Mouse (Mus musculus) midbrain, postnatal 0 days (tissue): ENCODE measurements around the gene Dlg1. TPM values are rescaled to one million over a fixed set of nuclear protein-coding genes. Genes with fewer than 3 reads are reported as not detected.
A peak's percentile ranks its signal among the peaks of the same experiment; 100 is the strongest.

Experiments
- ATAC-seq: fragments of 200-750 bp; cut with Nextera tagmentation; 2 replicates; pipeline ENCODE4 v1.8.0; 2017; ENCODE audit warnings: moderate number of reproducible peaks, mild to moderate bottlenecking, moderate TSS enrichment, moderate library complexity; ENCODE audit not compliant: low FRiP score
- DNase-seq: peaks from one replicate; pipeline ENCODE4 v3.0.0-alpha.2; 2015; ENCODE audit warnings: low spot score
- H3K27ac ChIP-seq: fragments of 300-500 bp; sonication (generic); 2 replicates; pipeline ENCODE4 v1.5.1; 2014; ENCODE audit warnings: low read depth, mild to moderate bottlenecking, low read length, mixed read lengths
- H3K27me3 ChIP-seq: fragments of 300-500 bp; sonication (generic); 2 replicates; pipeline ENCODE4 v1.6.1; 2014; ENCODE audit warnings: low read length, control low read depth, mixed read lengths; ENCODE audit not compliant: insufficient read depth
- H3K36me3 ChIP-seq: fragments of 300-500 bp; sonication (generic); 2 replicates; pipeline ENCODE4 v1.6.1; 2014; ENCODE audit warnings: low read length, control low read depth, mixed read lengths; ENCODE audit not compliant: insufficient read depth
- H3K4me1 ChIP-seq: fragments of 300-500 bp; sonication (generic); 2 replicates; pipeline ENCODE4 v1.6.1; 2014; ENCODE audit warnings: mild to moderate bottlenecking, control low read depth, antibody characterized with exemption, low read length, mixed read lengths; ENCODE audit not compliant: insufficient read depth
- H3K4me2 ChIP-seq: fragments of 300-500 bp; sonication (generic); 2 replicates; pipeline ENCODE4 v1.6.1; 2014; ENCODE audit warnings: low read depth, mild to moderate bottlenecking, low read length, mixed read lengths; ENCODE audit not compliant: poor library complexity, severe bottlenecking
- H3K4me3 ChIP-seq: fragments of 300-500 bp; sonication (generic); 2 replicates; pipeline ENCODE4 v1.5.1; 2014; ENCODE audit warnings: low read depth, mild to moderate bottlenecking, low read length, moderate library complexity
- H3K9ac ChIP-seq: fragments of 300-500 bp; sonication (generic); replicated peaks from 2 replicates; pipeline ENCODE4 v1.6.1; 2014; ENCODE audit warnings: mild to moderate bottlenecking, low read length, moderate library complexity, mixed read lengths; ENCODE audit not compliant: poor library complexity, severe bottlenecking
- H3K9me3 ChIP-seq: fragments of 300-500 bp; sonication (generic); 2 replicates; pipeline ENCODE4 v1.6.1; 2016; ENCODE audit warnings: low read length, control low read depth
- CTCF ChIP-seq: IDR thresholded peaks from 2 replicates; pipeline ENCODE4 v1.5.1; 2016; ENCODE audit warnings: antibody characterized with exemption, mild to moderate bottlenecking
- WGBS: fragments of 180-500 bp; shearing (Covaris S2); extraction: QIAGEN DNeasy Blood & Tissue Kit; methylation state at CpG from one replicate; pipeline ENCODE4 v1.1.7; 2014; 5-methylcytosine and 5-hydroxymethylcytosine counted together
- polyA plus RNA-seq: library from polyadenylated mRNA; unstranded; fragments of >200 nt; fragmentation: Nextera tagmentation; extraction: Ambion mirVana; gene quantifications from 2 replicates; pipeline ENCODE4 v1.2.1, GENCODE M21; 2015
- total RNA-seq: library from RNA; depleted of rRNA; stranded (reverse); fragments of >200 nt; gene quantifications from 2 replicates; pipeline ENCODE4 v1.2.3, GENCODE M21; 2014

Dlg1 gene
- total and polyA plus RNA-seq, 2 experiments from 2014 or later = 10.9 to 24.8 TPM

DNA sequence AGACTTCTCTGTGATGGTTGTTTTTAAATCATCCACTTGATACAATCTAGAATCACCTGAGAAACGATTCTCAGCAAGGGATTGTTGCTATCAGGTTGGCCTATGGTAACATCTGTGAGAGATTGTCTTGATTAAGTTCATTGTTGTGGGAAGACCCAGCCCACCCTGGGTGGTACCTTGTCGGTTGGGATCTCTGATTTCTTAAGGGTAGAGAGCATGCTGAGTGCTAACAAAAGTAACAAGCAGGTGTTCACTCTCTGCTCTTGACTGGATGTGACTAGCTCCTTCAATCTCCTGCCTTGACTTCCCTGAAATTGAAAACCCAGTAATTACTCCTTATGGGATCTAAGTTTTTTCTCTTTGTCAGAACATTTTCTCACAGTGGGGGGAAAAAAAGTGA lies 5.7 kb upstream of the Dlg1 start:
- Histone ChIP-seq H3K36me3 (no peaks in the 10 kb centered on the region), H3K4me2 (no peak overlapping the region), H3K4me1 (no peaks in the 10 kb centered on the region), H3K9me3 (no peaks in the 10 kb centered on the region), H3K27ac (no peak overlapping the region), H3K27me3 (peaks cover 5% of the 10 kb centered on the region; the same call in 1 of the 2 replicates), H3K9ac (no peak overlapping the region), H3K4me3 (no peak overlapping the region)
- 19% methylated on average over 2 of the region's 2 CpGs for WGBS
- DNase-seq = no peak
- no peak for ATAC-seq
- no peak for TF ChIP-seq CTCF

DNA sequence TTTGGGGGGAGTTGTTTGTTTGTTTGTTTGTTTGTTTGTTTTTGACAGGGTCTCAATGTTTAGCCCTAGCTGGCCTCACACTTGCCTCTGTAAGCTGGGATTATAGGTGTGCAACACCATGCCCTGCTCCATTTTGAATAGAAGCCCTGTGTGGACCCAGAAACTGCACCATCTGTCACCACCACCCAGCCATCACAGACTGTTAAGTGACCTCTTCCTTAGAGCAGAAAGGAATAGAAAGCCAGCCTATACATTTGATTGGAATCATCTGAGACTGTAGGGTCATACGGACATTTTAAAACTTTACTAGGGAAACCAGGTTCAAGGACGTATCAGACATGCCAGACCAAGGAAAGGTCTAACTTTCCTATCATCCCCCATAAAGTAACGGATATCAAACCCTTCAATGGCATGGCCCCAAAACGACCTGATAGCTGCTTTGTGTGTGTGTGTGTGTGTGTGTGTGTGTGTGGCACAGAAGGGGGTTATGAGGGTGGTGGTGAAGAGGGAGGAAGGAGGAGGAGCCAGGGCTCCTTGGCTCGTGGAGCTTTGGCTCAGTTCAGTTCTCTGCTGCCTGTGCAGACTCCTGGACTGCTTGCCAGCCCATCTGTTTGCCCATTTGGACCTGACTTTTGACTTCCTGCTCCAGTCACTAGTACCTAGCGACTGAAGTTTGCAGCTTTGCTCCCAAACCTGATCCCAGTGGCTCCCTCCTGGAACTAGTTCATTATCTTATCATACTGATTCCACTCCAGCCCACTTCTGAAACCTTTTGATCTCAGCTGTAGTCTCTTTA lies 4.5 kb upstream of the Dlg1 start:
- Histone ChIP-seq H3K9me3 (no peaks in the 10 kb centered on the region), H3K4me3 (no peak overlapping the region), H3K27me3 (peaks cover 6% of the 10 kb centered on the region; the same call in 1 of the 2 replicates), H3K4me2 (no peak overlapping the region), H3K36me3 (no peaks in the 10 kb centered on the region), H3K27ac (no peak overlapping the region), H3K4me1 (no peaks in the 10 kb centered on the region), H3K9ac (no peak overlapping the region)
- no peak for TF ChIP-seq CTCF
- ATAC-seq (no peak), DNase-seq (no peak)
- WGBS = 71% methylated on average over 6 of the region's 6 CpGs

- Histone ChIP-seq H3K9ac (no peak overlapping the region), H3K9me3 (no peaks in the 10 kb centered on the region), H3K4me2 (no peak overlapping the region), H3K4me3 (no peak overlapping the region), H3K36me3 (no peaks in the 10 kb centered on the region), H3K27ac (no peak overlapping the region), H3K4me1 (no peaks in the 10 kb centered on the region), H3K27me3 (peaks cover 6% of the 10 kb centered on the region; the same call in 1 of the 2 replicates)
- DNase-seq (no peak), ATAC-seq (no peak)
- no peak for TF ChIP-seq CTCF
- 79% methylated on average over 5 of the region's 5 CpGs for WGBS
These were observed 3.8 kb upstream of the Dlg1 start for GRCm38 (mm10) chr16:31659453-31659852.

DNA sequence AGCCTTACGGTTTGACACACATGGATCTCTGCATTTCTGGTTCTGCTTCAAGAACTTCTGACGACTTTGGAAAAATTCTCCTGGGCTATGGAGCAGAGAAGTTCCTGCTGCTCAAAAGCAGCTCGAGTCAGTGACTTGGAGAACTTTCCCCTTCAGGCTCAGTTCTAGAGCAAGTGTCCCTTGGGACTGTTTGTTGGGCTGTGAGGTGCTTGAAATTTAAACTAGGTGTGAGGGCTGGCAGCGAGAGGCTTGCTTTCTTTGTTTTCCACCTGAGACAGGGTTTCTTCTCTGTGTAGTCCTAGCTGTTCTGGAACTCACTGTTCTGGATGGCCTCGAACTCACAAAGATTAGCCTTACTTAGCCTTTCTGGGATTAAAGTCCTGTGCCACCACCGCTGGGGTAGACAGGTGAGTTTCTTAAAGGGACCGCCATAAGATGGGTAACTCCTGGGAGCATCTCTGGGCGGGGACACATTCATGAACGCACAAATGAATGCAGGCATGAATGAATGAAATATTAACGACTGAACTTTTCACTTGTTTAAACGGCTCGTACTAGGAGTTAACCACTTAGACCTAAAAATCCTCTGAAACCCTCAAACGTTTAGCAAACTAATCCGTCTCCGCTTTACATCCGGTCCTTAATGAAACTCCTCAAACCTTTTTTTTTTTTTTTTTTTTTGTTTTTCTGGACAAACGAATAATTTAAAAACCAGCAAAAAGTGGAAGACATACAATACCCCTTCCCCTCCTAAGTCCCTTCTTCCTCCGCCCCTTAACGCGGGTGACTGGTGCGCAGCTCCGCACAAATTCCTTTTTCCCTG lies 476 bp upstream of the Dlg1 start:
- Histone ChIP-seq H3K4me1 (no peaks in the 10 kb centered on the region), H3K27ac (no peak overlapping the region), H3K4me2 (peak overlapping the region; percentile 98), H3K27me3 (peaks cover 6% of the 10 kb centered on the region; the same call in 1 of the 2 replicates), H3K4me3 (peak overlapping the region; percentile 94), H3K9ac (no peak overlapping the region), H3K36me3 (no peaks in the 10 kb centered on the region), H3K9me3 (no peaks in the 10 kb centered on the region)
- TF ChIP-seq CTCF = no peak
- 14% methylated on average over 22 of the region's 22 CpGs for WGBS
- DNase-seq = no peak
- no peak for ATAC-seq

GRCm38 (mm10) chr16:31664287-31664597 lies 999 bp downstream of the Dlg1 start:
- peaks cover 6% of the 10 kb centered on the region; the same call in 1 of the 2 replicates for H3K27me3 ChIP-seq
- WGBS = under 1% methylated on average over 19 of the region's 36 CpGs
- H3K27ac ChIP-seq = peak overlapping the region; percentile 68
- H3K4me2 ChIP-seq = peak overlapping the region; percentile 98
- H3K4me3 ChIP-seq = peak overlapping the region; percentile 94
- peak overlapping the region; percentile 64 for H3K9ac ChIP-seq
- TF ChIP-seq CTCF = no peak
- no peaks in the 10 kb centered on the region for H3K9me3 ChIP-seq
- H3K36me3 ChIP-seq = no peaks in the 10 kb centered on the region
- H3K4me1 ChIP-seq = no peaks in the 10 kb centered on the region
- DNase-seq (no peak), ATAC-seq (peak; percentile 64)

GRCm38 (mm10) chr16:31672202-31672601 lies 9.0 kb downstream of the Dlg1 start:
- DNase-seq (no peak), ATAC-seq (no peak)
- no peak overlapping the region for H3K9ac ChIP-seq
- TF ChIP-seq CTCF = 0 out of 2 replicates have a peak, but pooled peaks have one; percentile 15
- no peak overlapping the region for H3K27ac ChIP-seq
- H3K4me1 ChIP-seq = no peaks in the 10 kb centered on the region
- H3K9me3 ChIP-seq = no peaks in the 10 kb centered on the region
- H3K36me3 ChIP-seq = no peaks in the 10 kb centered on the region
- H3K27me3 ChIP-seq = no peaks in the 10 kb centered on the region
- no peak overlapping the region for H3K4me2 ChIP-seq
- no peak overlapping the region for H3K4me3 ChIP-seq
- WGBS = 91% methylated on average over 1 of the region's 1 CpGs
